Mouse (Mus musculus) myocyte (in vitro differentiated cells): ENCODE data around the gene Ms4a4b. TPM values are rescaled to one million over a fixed set of nuclear protein-coding genes. Genes with fewer than 3 reads are reported as not detected.
"Not testable (repeated sequence)": the region's sequence is repeated elsewhere in the genome, so short reads cannot be mapped to it uniquely, and the experiment has no call there.

ENCODE experiments used
- H3K27me3 ChIP-seq: one replicate; pipeline ENCODE4 v1.6.1; 2011; ENCODE audit not compliant: control insufficient read depth, insufficient read depth, insufficient read length
- H3K36me3 ChIP-seq: one replicate; pipeline ENCODE4 v1.6.1; 2011; ENCODE audit not compliant: control insufficient read depth, insufficient read depth
- H3K4me2 ChIP-seq: one replicate; pipeline ENCODE4 v1.6.1; 2011; ENCODE audit warnings: low read depth, control low read depth
- H3K4me3 ChIP-seq: one replicate; pipeline ENCODE4 v1.5.1; 2011; ENCODE audit warnings: mild to moderate bottlenecking, control low read depth, moderate library complexity
- H3K79me2 ChIP-seq: one replicate; pipeline ENCODE4 v1.6.1; 2011; ENCODE audit not compliant: control insufficient read depth, insufficient read depth
- H3ac ChIP-seq: one replicate; pipeline ENCODE4 v1.6.1; 2011; ENCODE audit not compliant: control insufficient read depth, insufficient read length
- CEBPB ChIP-seq: IDR thresholded peaks from 2 replicates; pipeline ENCODE4 v1.6.1; 2011; ENCODE audit warnings: mild to moderate bottlenecking, moderate library complexity; ENCODE audit not compliant: poor library complexity, insufficient read depth, severe bottlenecking
- E2F4 ChIP-seq: IDR thresholded peaks from one replicate; pipeline ENCODE4 v1.6.1; 2011; ENCODE audit warnings: mild to moderate bottlenecking, control low read depth, moderate library complexity; ENCODE audit not compliant: insufficient read depth
- MAX ChIP-seq: IDR thresholded peaks from one replicate; pipeline ENCODE4 v1.6.1; 2011; ENCODE audit warnings: low read depth, mild to moderate bottlenecking, control low read depth
- MYOD1 ChIP-seq, 3 experiments: IDR thresholded peaks; one replicate each; pipeline ENCODE4 v1.6.1; 2011; ENCODE audit warnings: control low read depth in 2 of 3, low read depth in 2 of 3, mild to moderate bottlenecking in 2 of 3, moderate library complexity in 1 of 3; ENCODE audit not compliant: insufficient read length in 2 of 3, control insufficient read depth in 1 of 3
- MYOG ChIP-seq, 3 experiments: IDR thresholded peaks; one replicate each; pipeline ENCODE4 v1.6.1; 2011; ENCODE audit warnings: control low read depth in 2 of 3, low read depth in 2 of 3, mild to moderate bottlenecking in 2 of 3; ENCODE audit not compliant: insufficient read length in 2 of 3, control insufficient read depth in 1 of 3, insufficient read depth in 1 of 3
- POLR2A ChIP-seq: IDR thresholded peaks from one replicate; pipeline ENCODE4 v1.6.1; 2011; ENCODE audit warnings: low read depth, mild to moderate bottlenecking, control low read depth, moderate library complexity; ENCODE audit not compliant: insufficient read length
- POLR2AphosphoS2 ChIP-seq: IDR thresholded peaks from one replicate; pipeline ENCODE4 v1.6.1; 2011; ENCODE audit warnings: low read depth, control low read depth; ENCODE audit not compliant: insufficient read length
- REST ChIP-seq: IDR thresholded peaks from one replicate; pipeline ENCODE4 v1.6.1; 2011; ENCODE audit warnings: mild to moderate bottlenecking, control low read depth, moderate library complexity; ENCODE audit not compliant: insufficient read depth, insufficient read length
- SRF ChIP-seq: IDR thresholded peaks from one replicate; pipeline ENCODE4 v1.6.1; 2011; ENCODE audit warnings: low read depth; ENCODE audit not compliant: control insufficient read depth, insufficient read length
- TCF12 ChIP-seq: IDR thresholded peaks from one replicate; pipeline ENCODE4 v1.6.1; 2011; ENCODE audit warnings: mild to moderate bottlenecking, control low read depth; ENCODE audit not compliant: poor library complexity, insufficient read depth, severe bottlenecking
- TCF3 ChIP-seq: IDR thresholded peaks from one replicate; pipeline ENCODE4 v1.6.1; 2011; ENCODE audit warnings: low read depth, control low read depth; ENCODE audit not compliant: insufficient read length
- USF1 ChIP-seq: IDR thresholded peaks from one replicate; pipeline ENCODE4 v1.6.1; 2011; ENCODE audit warnings: low read depth, mild to moderate bottlenecking, control low read depth, moderate library complexity
- polyA plus RNA-seq: library from polyadenylated mRNA; unstranded; fragments of >200 nt; fragmentation: generic; extraction: Trizol; gene quantifications from one replicate; pipeline ENCODE4 v1.2.1, GENCODE M21; 2012; ENCODE audit warnings: missing spikeins

Ms4a4b gene
- polyA plus RNA-seq, 1 experiment = not detected

DNA sequence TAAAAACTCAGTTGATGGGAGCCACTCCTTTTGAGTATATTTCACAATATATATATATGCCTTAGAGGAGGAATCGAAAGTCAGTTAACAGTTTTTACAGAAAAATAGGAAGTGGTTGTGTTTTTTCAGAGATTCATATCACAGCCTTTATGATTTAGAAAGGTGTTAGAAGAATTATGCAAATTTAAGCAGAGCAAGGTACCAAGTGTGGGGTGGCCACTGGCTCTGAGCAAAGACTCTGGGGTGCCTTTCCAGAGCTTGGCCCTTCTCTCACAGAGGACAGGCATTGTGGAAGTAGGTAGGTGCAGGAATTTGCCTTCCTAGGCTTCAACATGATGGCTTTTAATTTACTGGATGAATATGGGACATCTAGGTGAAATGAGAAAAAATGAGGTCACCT is 31.7 kb upstream of the Ms4a4b start:
- Histone ChIP-seq H3K79me2 (no peaks in the 10 kb centered on the region), H3K36me3 (no peaks in the 10 kb centered on the region), H3ac (no peak overlapping the region), H3K4me3 (no peak overlapping the region), H3K4me2 (no peak overlapping the region), H3K27me3 (no peaks in the 10 kb centered on the region)
- TF ChIP-seq CEBPB (no peak), TCF12 (no peak), MAX (no peak), POLR2A (no peak), TCF3 (no peak), USF1 (no peak), MYOD1 (IDR thresholded peaks at IDR 0.05; ENCODE audit: control insufficient read depth in 1 of 3, insufficient read length in 2 of 3, low read depth in 2 of 3) (no peak), REST (no peak), POLR2AphosphoS2 (no peak), MYOG (IDR thresholded peaks at IDR 0.05; ENCODE audit: control insufficient read depth in 1 of 3, insufficient read depth in 1 of 3, insufficient read length in 2 of 3, low read depth in 2 of 3) (no peak), SRF (no peak), E2F4 (no peak)

DNA sequence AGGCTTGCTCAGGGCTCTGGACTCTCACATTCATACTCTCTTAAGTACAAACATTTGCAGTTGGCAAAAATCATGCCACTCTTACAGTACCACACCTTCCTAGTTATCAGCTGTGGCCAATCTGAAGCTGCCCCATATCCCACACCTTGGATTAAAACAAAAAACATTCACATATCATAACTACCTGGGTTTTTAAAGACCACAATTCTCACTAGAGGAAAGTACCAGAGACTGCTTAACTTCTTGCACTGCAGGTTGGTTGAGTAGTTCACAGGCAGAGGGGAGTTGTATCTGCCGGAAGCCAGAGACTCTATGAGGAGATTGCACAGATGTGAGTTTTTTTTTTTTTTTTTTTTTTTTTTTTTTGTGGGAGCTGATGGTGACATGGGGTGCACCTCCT is 29.3 kb upstream of the Ms4a4b start:
- Histone ChIP-seq H3K4me3 (no peak overlapping the region), H3ac (no peak overlapping the region), H3K36me3 (no peaks in the 10 kb centered on the region), H3K4me2 (no peak overlapping the region), H3K79me2 (no peaks in the 10 kb centered on the region), H3K27me3 (no peaks in the 10 kb centered on the region)
- TF ChIP-seq USF1 (no peak), CEBPB (no peak), MYOG (IDR thresholded peaks at IDR 0.05; ENCODE audit: control insufficient read depth in 1 of 3, insufficient read depth in 1 of 3, insufficient read length in 2 of 3, low read depth in 2 of 3) (no peak), MAX (no peak), POLR2AphosphoS2 (no peak), POLR2A (no peak), SRF (no peak), E2F4 (no peak), REST (no peak), MYOD1 (IDR thresholded peaks at IDR 0.05; ENCODE audit: control insufficient read depth in 1 of 3, insufficient read length in 2 of 3, low read depth in 2 of 3) (no peak), TCF3 (no peak), TCF12 (no peak)

DNA sequence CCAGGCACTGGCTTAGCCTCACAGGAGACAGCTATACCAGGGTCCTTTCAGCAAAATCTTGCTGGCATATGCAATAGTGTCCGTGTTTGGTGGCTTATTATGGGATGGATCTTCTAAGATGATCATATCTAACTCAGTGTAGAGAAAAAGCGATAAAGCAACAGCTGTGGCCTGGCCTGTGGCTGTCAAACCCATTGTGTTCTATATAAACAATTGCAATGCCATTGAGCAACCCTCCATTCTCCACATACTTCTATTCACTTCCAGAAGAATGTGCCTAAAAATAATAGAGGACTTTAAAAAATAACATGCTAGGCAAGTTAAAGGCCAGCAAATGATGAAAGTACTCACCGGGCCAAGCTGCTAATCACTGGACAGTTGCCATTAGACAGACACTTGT is 27.8 kb upstream of the Ms4a4b start:
- Histone ChIP-seq H3K4me3 (no peak overlapping the region), H3K79me2 (no peaks in the 10 kb centered on the region), H3ac (no peak overlapping the region), H3K27me3 (no peaks in the 10 kb centered on the region), H3K4me2 (no peak overlapping the region), H3K36me3 (no peaks in the 10 kb centered on the region)
- no peak for TF ChIP-seq E2F4
- no peak for TF ChIP-seq POLR2AphosphoS2
- TF ChIP-seq REST = no peak
- TF ChIP-seq MAX = no peak
- TF ChIP-seq MYOD1 (IDR thresholded peaks at IDR 0.05; ENCODE audit: control insufficient read depth in 1 of 3, insufficient read length in 2 of 3, low read depth in 2 of 3) = no peak

DNA sequence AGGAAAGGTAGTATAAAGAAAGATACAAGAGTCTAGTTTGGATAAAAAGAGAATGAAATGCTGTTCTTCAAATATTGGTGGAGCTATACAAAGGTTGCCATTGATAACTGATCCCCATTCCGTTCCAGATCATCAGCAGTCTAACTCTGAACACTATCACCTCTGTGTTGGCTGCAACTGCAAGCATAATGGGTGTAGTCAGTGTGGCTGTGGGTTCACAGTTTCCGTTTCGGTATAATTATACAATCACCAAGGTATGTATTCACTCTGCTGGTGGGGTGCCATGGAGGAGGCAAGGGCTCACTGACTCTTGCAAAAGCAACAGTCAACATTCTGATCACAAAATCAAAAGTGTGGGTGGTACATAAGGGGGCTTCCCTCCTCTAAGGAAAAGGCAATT is 24.5 kb upstream of the Ms4a4b start:
- H3K36me3 ChIP-seq, H3K27me3 ChIP-seq, H3K4me2 ChIP-seq, H3ac ChIP-seq, H3K79me2 ChIP-seq, H3K4me3 ChIP-seq: not testable (repeated sequence)

DNA sequence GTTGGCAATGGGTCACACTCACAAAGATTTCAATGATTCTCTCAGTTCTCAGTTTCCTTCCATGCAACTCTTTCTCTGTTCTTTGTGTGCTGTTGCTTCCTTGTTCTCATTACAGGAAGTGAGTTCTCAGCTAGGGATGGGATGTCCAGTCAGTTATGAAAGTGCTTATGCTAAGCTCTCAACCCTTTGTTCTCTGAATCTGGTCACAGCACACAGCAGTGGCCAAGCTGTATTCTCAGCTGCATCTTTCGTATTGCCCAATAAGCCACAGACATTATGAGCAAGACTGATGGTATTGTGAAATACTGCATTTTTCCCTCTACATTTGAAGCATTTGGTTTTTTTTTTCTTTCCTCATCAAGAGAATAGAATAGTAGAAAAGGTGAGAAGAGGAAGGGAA is 12.1 kb upstream of the Ms4a4b start:
- H3K79me2 ChIP-seq, H3K36me3 ChIP-seq, H3K4me3 ChIP-seq, H3K27me3 ChIP-seq, H3K4me2 ChIP-seq, H3ac ChIP-seq: not testable (repeated sequence)

DNA sequence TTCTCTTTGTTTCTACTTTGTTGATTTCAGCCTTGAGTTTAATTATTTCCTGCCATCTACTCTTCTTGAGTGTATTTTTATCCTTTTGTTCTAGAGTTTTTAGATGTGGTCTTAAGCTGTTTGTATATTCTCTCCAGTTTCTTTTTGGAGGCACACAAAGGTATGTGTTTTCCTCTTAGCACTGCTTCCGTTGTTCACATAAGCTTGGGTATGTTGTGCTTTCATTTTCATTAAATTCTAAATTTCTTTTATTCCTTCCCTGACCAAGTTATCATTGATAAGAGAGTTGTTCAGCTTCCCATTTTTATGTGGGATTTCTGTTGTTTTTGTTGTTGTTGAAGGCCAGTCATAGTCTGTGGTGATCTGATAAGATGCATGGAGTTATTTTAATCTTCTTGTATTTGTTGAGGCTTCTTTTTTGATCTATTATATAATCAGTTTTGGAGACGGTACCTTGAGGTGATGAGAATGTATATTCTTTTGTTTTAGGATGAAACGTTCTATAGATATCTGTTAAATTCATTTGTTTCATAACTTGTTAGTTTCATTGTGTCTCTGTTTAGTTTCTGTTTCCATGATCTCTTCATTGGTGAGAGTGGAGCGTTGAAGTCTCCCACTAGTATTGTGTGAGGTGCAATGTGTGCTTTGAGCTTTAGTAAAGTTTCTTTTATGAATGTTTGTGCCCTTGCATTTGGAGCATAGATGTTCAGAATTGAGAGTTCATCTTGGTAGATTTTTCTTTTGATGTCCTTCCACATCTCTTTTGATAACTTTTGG is 8.1 kb upstream of the Ms4a4b start:
- H3ac ChIP-seq = no peak overlapping the region
- TF ChIP-seq USF1 = no peak
- no peak for TF ChIP-seq MYOG (IDR thresholded peaks at IDR 0.05; ENCODE audit: control insufficient read depth in 1 of 3, insufficient read depth in 1 of 3, insufficient read length in 2 of 3, low read depth in 2 of 3)
- TF ChIP-seq REST = no peak
- no peak for TF ChIP-seq POLR2A
- no peak for TF ChIP-seq MYOD1 (IDR thresholded peaks at IDR 0.05; ENCODE audit: control insufficient read depth in 1 of 3, insufficient read length in 2 of 3, low read depth in 2 of 3)
- no peak for TF ChIP-seq TCF3
- TF ChIP-seq SRF = no peak
- TF ChIP-seq MAX = no peak
- no peak for TF ChIP-seq E2F4
- TF ChIP-seq CEBPB = no peak
- TF ChIP-seq POLR2AphosphoS2 = no peak
- TF ChIP-seq TCF12 = no peak
- no peak overlapping the region for H3K4me3 ChIP-seq
- H3K79me2 ChIP-seq = no peaks in the 10 kb centered on the region
- H3K36me3 ChIP-seq = no peaks in the 10 kb centered on the region
- H3K27me3 ChIP-seq = no peaks in the 10 kb centered on the region
- no peak overlapping the region for H3K4me2 ChIP-seq
